Mouse (Mus musculus) heart, postnatal 14 days (tissue): ENCODE results near the gene Hnrnpd. TPM values are rescaled to one million over a fixed set of nuclear protein-coding genes. Genes with fewer than 3 reads are reported as not detected.

Experiments used
- DNase-seq, 2 experiments: peaks; one replicate each; pipeline ENCODE4 v3.0.0; 2021 to 2022
- intact Hi-C: fragments of 180-260 bp; cut with DNase I; formaldehyde crosslinking; loops from one replicate; pipeline ENCODE4 v1.15.1; 2025
- long read RNA-seq, 2 experiments: library from polyadenylated mRNA; stranded (forward); transcript quantifications; one replicate each; pipeline ENCODE4 v2.0.0; 2021
- total RNA-seq, 2 experiments: library from RNA; stranded (reverse); gene quantifications; 2 replicates each; pipeline ENCODE4 v1.2.3; 2021

Hnrnpd gene
- total RNA-seq, result 100 to 1,000 TPM in 1 of 2 experiments, 10 to 100 TPM in 1; 93.8 to 101 TPM
- long read RNA-seq, experiment 1, full-length matches to known transcripts, result 130 of 150 reads
- long read RNA-seq, experiment 1, partial matches to known transcripts, result 10 of 150 reads
- long read RNA-seq, experiment 1, other reads (novel, unspliced or antisense), result 10 of 150 reads
- long read RNA-seq, experiment 2, full-length matches to known transcripts, result 106 of 116 reads
- long read RNA-seq, experiment 2, partial matches to known transcripts, result 5 of 116 reads
- long read RNA-seq, experiment 2, other reads (novel, unspliced or antisense), result 5 of 116 reads

GRCm38 (mm10) chr5:99978699-99979442, at the start of gene Hnrnpd, which contains the start of gene 4930524J08Rik:
Gene Hnrnpd, minus strand, starts transcription at chr5:99978938.
Gene 4930524J08Rik, plus strand, starts transcription at chr5:99979061.
- intact Hi-C loops, result loop anchor here (2.0 to 10.0 kb wide), 3 partner anchors 52 to 436 kb away; partner anchors contain the start of genes Enoph1, Hnrnpdl and Sec31a
- peak; percentile 93 to 94 for DNase-seq

GRCm38 (mm10) chr5:100024868-100025267, 46.1 kb upstream of the Hnrnpd start:
- no peak for DNase-seq
- intact Hi-C loops, result no loop called here

- intact Hi-C loops, result no loop called here
- no peak for DNase-seq
These were observed 45.7 kb upstream of the Hnrnpd start for GRCm38 (mm10) chr5:100024403-100024802.

- intact Hi-C loops, result no loop called here
- no peak for DNase-seq
These were observed 41.4 kb upstream of the Hnrnpd start for GRCm38 (mm10) chr5:100020089-100020488.

- intact Hi-C loops, result no loop called here
- DNase-seq, result no peak
These were observed 33.9 kb upstream of the Hnrnpd start for GRCm38 (mm10) chr5:100012599-100012998.

GRCm38 (mm10) chr5:100008485-100008884, 29.7 kb upstream of the Hnrnpd start:
- intact Hi-C loops, result no loop called here
- DNase-seq, result no peak

- DNase-seq, result no peak
- intact Hi-C loops, result no loop called here
These were observed 28.3 kb upstream of the Hnrnpd start for GRCm38 (mm10) chr5:100007040-100007375.

GRCm38 (mm10) chr5:100006324-100007039, 27.7 kb upstream of the Hnrnpd start:
- intact Hi-C loops, result no loop called here

GRCm38 (mm10) chr5:100005896-100006295, 27.2 kb upstream of the Hnrnpd start:
- intact Hi-C loops, result no loop called here
- DNase-seq, result no peak

More at GRCm38 (mm10) chr5:100006324-100007039, 27.7 kb upstream of the Hnrnpd start:
- no peak for DNase-seq

- intact Hi-C loops, result no loop called here
- DNase-seq, result peak in 1 of 2 experiments; percentile 13
These were observed 26.7 kb upstream of the Hnrnpd start for GRCm38 (mm10) chr5:100005431-100005830.

- intact Hi-C loops, result no loop called here
- no peak for DNase-seq
These were observed 25.2 kb upstream of the Hnrnpd start for GRCm38 (mm10) chr5:100003895-100004294.

- intact Hi-C loops, result no loop called here
- no peak for DNase-seq
These were observed 21.8 kb upstream of the Hnrnpd start for GRCm38 (mm10) chr5:100000500-100000899.

- intact Hi-C loops, result no loop called here
- no peak for DNase-seq
These were observed 21.3 kb upstream of the Hnrnpd start for GRCm38 (mm10) chr5:100000048-100000447.

- no peak for DNase-seq
- intact Hi-C loops, result no loop called here
These were observed 15.9 kb upstream of the Hnrnpd start for GRCm38 (mm10) chr5:99994680-99995079.

GRCm38 (mm10) chr5:99994166-99994565, 15.4 kb upstream of the Hnrnpd start:
- intact Hi-C loops, result no loop called here
- no peak for DNase-seq

GRCm38 (mm10) chr5:99983452-99984061, 4.8 kb upstream of the Hnrnpd start:
- intact Hi-C loops, result no loop called here
- no peak for DNase-seq

GRCm38 (mm10) chr5:99977516-99978301, 1.0 kb downstream of the Hnrnpd start:
- intact Hi-C loops, result loop anchor here (2.0 to 10.0 kb wide), 3 partner anchors 50 to 437 kb away; partner anchors contain the start of genes Enoph1, Hnrnpdl and Sec31a
- peak; percentile 83 to 85 for DNase-seq

- peak in 1 of 2 experiments; percentile 14 for DNase-seq
- intact Hi-C loops, result loop anchor here (5.0 to 10.0 kb wide), 2 partner anchors 49 to 438 kb away; partner anchors contain the start of gene Sec31a
These were observed 2.3 kb downstream of the Hnrnpd start for GRCm38 (mm10) chr5:99976334-99976955.

- no peak for DNase-seq
- intact Hi-C loops, result loop anchor here (5.0 to 10.0 kb wide), 2 partner anchors 48 to 439 kb away; partner anchors contain the start of gene Sec31a
These were observed 3.0 kb downstream of the Hnrnpd start for GRCm38 (mm10) chr5:99975776-99976175.
